Mouse (Mus musculus) heart, adult 2 months (tissue): ENCODE data around the gene Tekt1. TPM values are rescaled to one million over a fixed set of nuclear protein-coding genes. Genes with fewer than 3 reads are reported as not detected.

ENCODE experiments used
- DNase-seq, 2 experiments: peaks; one replicate each; pipeline ENCODE4 v3.0.0; 2021
- H3K27ac ChIP-seq: fragments of 200-600 bp; 2 replicates; pipeline ENCODE4 v1.8.1; 2022
- H3K27me3 ChIP-seq: fragments of 200-500 bp; 2 replicates; pipeline ENCODE4 v1.6.1; 2012; ENCODE audit warnings: mild to moderate bottlenecking, low read length, inconsistent platforms, mixed read lengths; ENCODE audit not compliant: control insufficient read depth, insufficient read depth
- H3K36me3 ChIP-seq: fragments of 200-500 bp; 2 replicates; pipeline ENCODE4 v1.6.1; 2012; ENCODE audit warnings: low read length, inconsistent platforms; ENCODE audit not compliant: control insufficient read depth, insufficient read depth
- H3K4me1 ChIP-seq: fragments of 200-500 bp; 2 replicates; pipeline ENCODE4 v1.6.1; 2011; ENCODE audit warnings: low read length; ENCODE audit not compliant: control insufficient read depth, insufficient read depth
- H3K4me3 ChIP-seq: fragments of 200-600 bp; 2 replicates; pipeline ENCODE4 v1.8.1; 2022
- H3K79me2 ChIP-seq: fragments of 200-500 bp; replicated peaks from 2 replicates; pipeline ENCODE4 v1.6.1; 2012; ENCODE audit warnings: mild to moderate bottlenecking, inconsistent platforms, low read length, moderate library complexity, mixed read lengths; ENCODE audit not compliant: control insufficient read depth, insufficient read depth
- H3K9ac ChIP-seq: fragments of 200-500 bp; 2 replicates; pipeline ENCODE4 v1.6.1; 2012; ENCODE audit warnings: low read depth, mild to moderate bottlenecking, control low read depth, inconsistent platforms, low read length, mixed read lengths
- CTCF ChIP-seq: fragments of 200-600 bp; IDR thresholded peaks from 2 replicates; pipeline ENCODE4 v1.8.1; 2022; ENCODE audit warnings: antibody characterized with exemption, mild to moderate bottlenecking, moderate library complexity
- EP300 ChIP-seq: fragments of 200-500 bp; IDR thresholded peaks from 2 replicates; pipeline ENCODE4 v1.6.1; 2011; ENCODE audit warnings: low read depth, low read length, control low read depth; ENCODE audit not compliant: insufficient read depth
- POLR2A ChIP-seq: fragments of 200-500 bp; IDR thresholded peaks from 2 replicates; pipeline ENCODE4 v1.6.1; 2011; ENCODE audit warnings: mild to moderate bottlenecking, low read depth, low read length, control low read depth; ENCODE audit not compliant: insufficient read depth
- WGBS: fragments of 180-500 bp; shearing (Covaris S2); methylation state at CpG from one replicate; pipeline ENCODE4 v1.1.7; 2018; 5-methylcytosine and 5-hydroxymethylcytosine counted together
- intact Hi-C: fragments of 180-260 bp; cut with DNase I; formaldehyde crosslinking; loops from one replicate; pipeline ENCODE4 v1.15.1; 2025
- polyA plus RNA-seq: library from polyadenylated mRNA; depleted of rRNA; stranded (reverse); fragments of >200 nt; gene quantifications from 2 replicates; pipeline ENCODE4 v1.2.3, GENCODE M21; 2012
- total RNA-seq, 2 experiments: library from RNA; stranded (reverse); gene quantifications; 2 replicates each; pipeline ENCODE4 v1.2.3; 2021

Tekt1 gene
- total and polyA plus RNA-seq, 3 experiments = 0.49 TPM; not detected in 2

- Histone ChIP-seq H3K79me2 (no peaks in the 10 kb centered on the region; the same call in 1 of the 2 replicates), H3K4me1 (peaks cover 14% of the 10 kb centered on the region), H3K9ac (no peak overlapping the region), H3K27me3 (no peaks in the 10 kb centered on the region), H3K27ac (no peak overlapping the region), H3K4me3 (no peak overlapping the region), H3K36me3 (peaks cover 2% of the 10 kb centered on the region)
- intact Hi-C loops = no loop called here
- no peak for TF ChIP-seq CTCF
- no peak for TF ChIP-seq POLR2A
- TF ChIP-seq EP300 = no peak
- WGBS = 47% methylated on average over 5 of the region's 5 CpGs
- DNase-seq = no peak
Measured at GRCm38 (mm10) chr11:72402017-72402416, 39.8 kb upstream of the Tekt1 start.

GRCm38 (mm10) chr11:72401068-72401467 is 38.8 kb upstream of the Tekt1 start:
- Histone ChIP-seq H3K27me3 (no peaks in the 10 kb centered on the region), H3K4me3 (no peak overlapping the region), H3K36me3 (peaks cover 4% of the 10 kb centered on the region), H3K27ac (no peak overlapping the region), H3K9ac (no peak overlapping the region), H3K4me1 (peaks cover 22% of the 10 kb centered on the region), H3K79me2 (no peaks in the 10 kb centered on the region; the same call in 1 of the 2 replicates)
- 96% methylated on average over 12 of the region's 12 CpGs for WGBS
- TF ChIP-seq POLR2A = no peak
- no peak for TF ChIP-seq CTCF
- TF ChIP-seq EP300 = no peak
- DNase-seq = no peak
- intact Hi-C loops = no loop called here

- peak overlapping the region; percentile 87 for H3K27ac ChIP-seq
- no peak overlapping the region for H3K4me3 ChIP-seq
- peaks cover 4% of the 10 kb centered on the region for H3K36me3 ChIP-seq
Measured at GRCm38 (mm10) chr11:72397811-72398525, 35.7 kb upstream of the Tekt1 start.

GRCm38 (mm10) chr11:72397072-72397471 is 34.8 kb upstream of the Tekt1 start:
- H3K4me1 ChIP-seq = peaks cover 29% of the 10 kb centered on the region
- H3K27ac ChIP-seq = peak overlapping the region; percentile 87
- H3K36me3 ChIP-seq = peaks cover 4% of the 10 kb centered on the region
- 3% methylated on average over 10 of the region's 10 CpGs for WGBS
- peak overlapping the region; percentile 14; the same call in 1 of the 2 replicates for H3K9ac ChIP-seq
- no peaks in the 10 kb centered on the region for H3K79me2 ChIP-seq
- intact Hi-C loops = loop anchor here (2.0 kb wide), 1 partner anchor 14 kb away; the partner anchor contains the start of gene Smtnl2
- DNase-seq = peak; percentile 90
- no peak overlapping the region for H3K4me3 ChIP-seq
- no peaks in the 10 kb centered on the region for H3K27me3 ChIP-seq
- TF ChIP-seq POLR2A (peak; percentile 53; the same call in 1 of the 2 replicates), EP300 (peak; percentile 98), CTCF (no peak)

More at GRCm38 (mm10) chr11:72397811-72398525, 35.7 kb upstream of the Tekt1 start:
- no peaks in the 10 kb centered on the region for H3K27me3 ChIP-seq
- intact Hi-C loops = loop anchor here (2.0 kb wide), 1 partner anchor 13 kb away; the partner anchor contains the start of gene Smtnl2
- peaks cover 29% of the 10 kb centered on the region for H3K4me1 ChIP-seq
- no peak overlapping the region for H3K9ac ChIP-seq
- no peak for DNase-seq
- WGBS = 80% methylated on average over 8 of the region's 8 CpGs
- no peaks in the 10 kb centered on the region; the same call in 1 of the 2 replicates for H3K79me2 ChIP-seq
- TF ChIP-seq EP300 (no peak), CTCF (no peak), POLR2A (no peak)

GRCm38 (mm10) chr11:72396621-72397020 is 34.4 kb upstream of the Tekt1 start:
- intact Hi-C loops = loop anchor here (2.0 kb wide), 1 partner anchor 14 kb away; the partner anchor contains the start of gene Smtnl2
- Histone ChIP-seq H3K27me3 (no peaks in the 10 kb centered on the region), H3K27ac (peak overlapping the region; percentile 87), H3K9ac (no peak overlapping the region), H3K4me1 (peaks cover 29% of the 10 kb centered on the region), H3K36me3 (peaks cover 4% of the 10 kb centered on the region), H3K79me2 (no peaks in the 10 kb centered on the region), H3K4me3 (no peak overlapping the region)
- peak; percentile 61; the same call in 1 of the 2 replicates for TF ChIP-seq EP300
- no peak for TF ChIP-seq POLR2A
- DNase-seq = peak; percentile 70 to 79
- WGBS = 19% methylated on average over 7 of the region's 7 CpGs

- Histone ChIP-seq H3K4me1 (peaks cover 29% of the 10 kb centered on the region), H3K27me3 (no peaks in the 10 kb centered on the region), H3K9ac (no peak overlapping the region), H3K36me3 (peaks cover 4% of the 10 kb centered on the region), H3K4me3 (no peak overlapping the region), H3K27ac (peak overlapping the region; percentile 87), H3K79me2 (no peaks in the 10 kb centered on the region)
- TF ChIP-seq CTCF (no peak), EP300 (no peak), POLR2A (no peak)
- 61% methylated on average over 6 of the region's 6 CpGs for WGBS
- DNase-seq = no peak
- intact Hi-C loops = loop anchor here (2.0 kb wide), 1 partner anchor 15 kb away; the partner anchor contains the start of gene Smtnl2
Measured at GRCm38 (mm10) chr11:72395652-72396051, 33.4 kb upstream of the Tekt1 start.
